Mouse (Mus musculus) B cell, adult 62 days (primary cell): ENCODE measurements around the gene Cd2. TPM values are rescaled to one million over a fixed set of nuclear protein-coding genes. Genes with fewer than 3 reads are reported as not detected.

Experiments used
- total RNA-seq: library from RNA; stranded (reverse); gene quantifications from 4 replicates; pipeline ENCODE4 v1.2.4, GENCODE M21; 2023

Cd2 gene
- 576 to 669 TPM (median 588 TPM) in 4 replicates for total RNA-seq

GRCm38 (mm10) chr3:101287911-101288311 lies at the start of gene Cd2:
Gene Cd2, minus strand, starts transcription at chr3:101287939.

Other genes with a start within 250 kb of the Cd2 start
- 0.14 to 0.39 TPM (median 0.18 TPM) in 3 of 4 replicates, not detected in the other for gene Ptgfrn, start 177.7 kb downstream of the Cd2 start, total RNA-seq
- 0.26 to 0.61 TPM (median 0.56 TPM) in 3 of 4 replicates, not detected in the other for gene Igsf3, start 89.1 kb upstream of the Cd2 start, total RNA-seq